ENCODE assay signal across 13 mouse cellular contexts in the genomic region with DNA sequence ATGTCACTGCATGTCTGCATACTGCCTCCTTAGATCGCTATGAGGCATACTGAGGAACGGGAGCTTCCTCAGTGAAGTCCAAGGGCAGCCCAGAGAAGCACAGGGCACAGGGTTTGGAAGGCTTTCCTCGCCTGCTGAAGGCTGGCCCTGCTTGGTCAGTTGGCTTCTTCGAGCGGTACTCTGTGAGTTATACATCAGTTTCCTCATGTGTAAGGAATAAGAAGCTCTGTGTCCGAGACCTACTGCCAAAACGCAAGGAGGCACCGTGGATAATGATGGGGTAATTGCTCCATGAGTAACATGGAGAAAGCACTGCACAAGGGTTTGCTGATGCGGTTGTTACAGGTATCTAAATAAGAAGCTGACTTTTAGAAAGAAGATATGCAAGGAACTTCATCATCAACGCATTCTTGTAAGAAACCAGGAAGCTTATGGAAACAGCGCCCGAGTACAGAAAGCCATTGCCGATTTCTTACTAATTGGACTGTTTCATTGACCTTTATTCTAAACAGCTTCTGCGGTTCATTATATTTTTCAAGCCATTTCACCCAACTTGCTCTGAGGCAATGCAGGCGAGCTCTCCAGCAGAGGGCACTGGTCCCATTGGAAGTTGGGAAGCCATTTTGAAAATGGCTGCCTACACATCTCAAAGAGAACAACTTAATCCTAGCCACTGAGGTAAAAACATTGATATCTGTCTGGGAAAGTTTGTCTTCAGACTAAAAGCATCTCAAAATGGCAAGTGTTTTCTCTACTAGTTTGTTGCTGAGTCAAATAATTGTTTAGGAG.
DNase-seq lines count a peak whose midpoint lies in the region; ATAC-seq and TF ChIP-seq lines count a peak whose summit lies in the region.
"Had no signal": no experiment of that assay in that cellular context is flagged by ENCODE, and none has a peak within 500 bp of the region (broad histone marks: within the 10 kb centered on the region; RNA-seq: fewer than 3 reads in every experiment).

No protein-coding gene starts in this region.

- H3K4me1 ChIP-seq in heart, postnatal 0 days (ENCODE audit: control insufficient read depth, insufficient read depth), result no peaks in the 10 kb centered on the region
- H3K4me1 ChIP-seq: liver, embryonic 13.5 days had no signal

- no peak for DNase-seq in heart, postnatal 0 days (ENCODE audit: low spot score)
- DNase-seq in heart, postnatal 14 days, result no peak
- DNase-seq in lung, postnatal 10 days, result peak; percentile 14
- DNase-seq in lung, postnatal 25 days (ENCODE audit: low spot score), result no peak
- peak; percentile 20 for DNase-seq in brain, adult 2 months (ENCODE audit: low read depth, low spot score)
- peak; percentile 44 for DNase-seq in retina, postnatal 1 day
- DNase-seq in left cerebral cortex, adult 11 months (ENCODE audit: low spot score), result no peak
- DNase-seq in layer of hippocampus, postnatal 25 days (ENCODE audit: extremely low spot score in 1 of 2, low spot score in 1 of 2), result no peak
- DNase-seq: liver, embryonic 13.5 days; thymus, postnatal 36 days had no signal

- H3K27me3 ChIP-seq in heart, postnatal 0 days (ENCODE audit: control insufficient read depth, insufficient read depth, low read length), result no peaks in the 10 kb centered on the region
- H3K27me3 ChIP-seq: embryonic facial prominence, embryonic 15.5 days had no signal

- no peaks in the 10 kb centered on the region for H3K9me3 ChIP-seq in heart, postnatal 0 days (replicated peaks; ENCODE audit: control insufficient read depth, low read length)
- H3K9me3 ChIP-seq: embryonic facial prominence, embryonic 15.5 days; liver, embryonic 13.5 days had no signal

- no peak overlapping the region for H3K27ac ChIP-seq in heart, postnatal 0 days (ENCODE audit: low read depth)
- H3K27ac ChIP-seq: embryonic facial prominence, embryonic 15.5 days; liver, embryonic 13.5 days had no signal

- intact Hi-C loops in heart, postnatal 14 days (cut with DNase I), result no loop called here

- no peak overlapping the region for H3K4me2 ChIP-seq in heart, postnatal 0 days (ENCODE audit: low read depth, low read length)
- H3K4me2 ChIP-seq: heart, embryonic 11.5 days; liver, embryonic 13.5 days had no signal

- no peaks in the 10 kb centered on the region for H3K36me3 ChIP-seq in heart, postnatal 0 days (replicated peaks; ENCODE audit: control insufficient read depth, insufficient read depth, low read length)
- H3K36me3 ChIP-seq: embryonic facial prominence, embryonic 15.5 days; liver, embryonic 13.5 days had no signal

- WGBS in heart, postnatal 0 days, result 92% methylated on average over 15 of the region's 15 CpGs

- TF ChIP-seq CTCF in heart, postnatal 0 days (IDR thresholded peaks at IDR 0.05; ENCODE audit: low read depth), result 0 out of 2 replicates have a peak, but pooled peaks have one; percentile 12

- no peak for TF ChIP-seq EP300 in heart, postnatal 0 days (IDR thresholded peaks at IDR 0.05; ENCODE audit: low read depth)

- ATAC-seq in heart, postnatal 0 days (ENCODE audit: insufficient read depth, low read depth), result no peak
- ATAC-seq: activated CD4-positive, CD25-positive, alpha-beta regulatory T cell, adult 4 months had no signal

- H3K4me3 ChIP-seq in heart, postnatal 0 days (ENCODE audit: low read depth, low read length), result no peak overlapping the region
- H3K4me3 ChIP-seq: liver, embryonic 13.5 days had no signal

- no peak overlapping the region for H3K9ac ChIP-seq in heart, postnatal 0 days (replicated peaks; ENCODE audit: low read depth, low read length)
- H3K9ac ChIP-seq: embryonic facial prominence, embryonic 15.5 days; liver, embryonic 13.5 days had no signal

Comparison
In these comparisons a context has a peak if more than half of its experiments do, and no peak if none do; other contexts are left out.
1. DNase-seq: peak in lung, postnatal 10 days (single experiment), brain, adult 2 months (single experiment) and retina, postnatal 1 day (single experiment); none in heart, postnatal 0 days (single experiment), heart, postnatal 14 days (0 of 2), lung, postnatal 25 days (single experiment), left cerebral cortex, adult 11 months (single experiment) and layer of hippocampus, postnatal 25 days (0 of 2).